In genomic region chr5:64093349-64093871, GRCm38 (mm10) we compare ENCODE assay signal across 8 mouse cellular contexts. TPM values are rescaled to one million over a fixed set of nuclear protein-coding genes. Genes with fewer than 3 reads are reported as not detected.
DNase-seq lines count a peak whose midpoint lies in the region; ATAC-seq and TF ChIP-seq lines count a peak whose summit lies in the region.

No protein-coding gene starts in this region.

- dilution Hi-C loops in CH12.LX (cut with MboI; ENCODE audit: extremely low pct_ligation_motif_present, extremely low pct_unique_long_range_greater_than_20kb, low sequenced_read_pairs): no loop called here

- H3K9ac ChIP-seq in CH12.LX (ENCODE audit: insufficient read depth, low read depth): peak overlapping the region; percentile 11
- peak overlapping the region; percentile 76 for H3K9ac ChIP-seq in heart, postnatal 0 days (replicated peaks; ENCODE audit: low read depth, low read length)

- H3K9me3 ChIP-seq in CH12.LX (replicated peaks; ENCODE audit: low read length): peaks cover 17% of the 10 kb centered on the region
- H3K9me3 ChIP-seq in heart, postnatal 0 days (replicated peaks; ENCODE audit: control insufficient read depth, low read length): no peaks in the 10 kb centered on the region
- H3K9me3 ChIP-seq in megakaryocyte, embryonic 14.5 days: no peaks in the 10 kb centered on the region

- peak overlapping the region; percentile 71 for H3K4me2 ChIP-seq in CH12.LX (ENCODE audit: insufficient read depth, low read depth, poor library complexity, severe bottlenecking)
- peak overlapping the region; percentile 90 for H3K4me2 ChIP-seq in heart, postnatal 0 days (ENCODE audit: low read depth, low read length)

- WGBS in heart, postnatal 0 days: 2% methylated on average over 15 of the region's 15 CpGs

- H3K27ac ChIP-seq in CH12.LX (ENCODE audit: insufficient read depth, low read depth): no peak overlapping the region
- H3K27ac ChIP-seq in embryonic fibroblast, embryonic 13.5 days (ENCODE audit: insufficient read depth, low read length): peak overlapping the region; percentile 35
- peak overlapping the region; percentile 82 for H3K27ac ChIP-seq in heart, postnatal 0 days (ENCODE audit: low read depth)

- peak overlapping the region; percentile 65 to 79 (median 71) for H3K4me3 ChIP-seq in CH12.LX (replicated peaks in 1 of 3; ENCODE audit: low read depth in 2 of 3, low read length in 2 of 3, poor library complexity in 1 of 3)
- H3K4me3 ChIP-seq in embryonic fibroblast, embryonic 13.5 days (ENCODE audit: insufficient read depth, low read length): peak overlapping the region; percentile 95
- peak overlapping the region; percentile 82 for H3K4me3 ChIP-seq in heart, postnatal 0 days (ENCODE audit: low read depth, low read length)
- peak overlapping the region; percentile 97 for H3K4me3 ChIP-seq in megakaryocyte, embryonic 14.5 days (replicated peaks)

- H3K36me3 ChIP-seq in CH12.LX (replicated peaks in 1 of 2; ENCODE audit: control insufficient read depth in 1 of 2, insufficient read depth in 1 of 2, low read length in 1 of 2): peaks cover 5 to 34% of the 10 kb centered on the region in 2 experiments
- H3K36me3 ChIP-seq in heart, postnatal 0 days (replicated peaks; ENCODE audit: control insufficient read depth, insufficient read depth, low read length): peaks cover 11% of the 10 kb centered on the region; the same call in 1 of the 2 replicates
- peaks cover 42% of the 10 kb centered on the region for H3K36me3 ChIP-seq in megakaryocyte, embryonic 14.5 days (replicated peaks; ENCODE audit: low read length)

- H3K27me3 ChIP-seq in CH12.LX (replicated peaks): no peaks in the 10 kb centered on the region
- H3K27me3 ChIP-seq in heart, postnatal 0 days (ENCODE audit: control insufficient read depth, insufficient read depth, low read length): no peaks in the 10 kb centered on the region
- no peaks in the 10 kb centered on the region for H3K27me3 ChIP-seq in megakaryocyte, embryonic 14.5 days (replicated peaks)

- peaks cover 0 to 17% of the 10 kb centered on the region in 2 experiments; a peak in 2 of 4 replicates for H3K4me1 ChIP-seq in CH12.LX (ENCODE audit: control insufficient read depth in 1 of 2, insufficient read depth in 2 of 2)
- peaks cover 6% of the 10 kb centered on the region for H3K4me1 ChIP-seq in embryonic fibroblast, embryonic 13.5 days (ENCODE audit: control insufficient read depth, insufficient read depth, low read length)
- peaks cover 4% of the 10 kb centered on the region; the same call in 1 of the 2 replicates for H3K4me1 ChIP-seq in heart, postnatal 0 days (ENCODE audit: control insufficient read depth, insufficient read depth)
- peaks cover 71% of the 10 kb centered on the region for H3K4me1 ChIP-seq in megakaryocyte, embryonic 14.5 days

- TF ChIP-seq RAD21 in CH12.LX (IDR thresholded peaks at IDR 0.05; ENCODE audit: low read depth, low read length): no peak

- TF ChIP-seq CTCF in CH12.LX (conservative IDR thresholded peaks at IDR 0.05 in 1 of 2, IDR thresholded peaks at IDR 0.05 in 1 of 2; ENCODE audit: low read depth in 2 of 2, low read length in 2 of 2): no peak
- TF ChIP-seq CTCF in embryonic fibroblast, embryonic 13.5 days (IDR thresholded peaks at IDR 0.05; ENCODE audit: borderline replicate concordance, insufficient read depth, low read length): no peak
- TF ChIP-seq CTCF in heart, postnatal 0 days (IDR thresholded peaks at IDR 0.05; ENCODE audit: low read depth): no peak

- no peak for TF ChIP-seq POLR2A in CH12.LX (IDR thresholded peaks at IDR 0.05; ENCODE audit: low read depth, low read length)
- TF ChIP-seq POLR2A in embryonic fibroblast, embryonic 13.5 days (IDR thresholded peaks at IDR 0.05; ENCODE audit: low read depth, low read length): no peak

- no peak for TF ChIP-seq EP300 in CH12.LX (IDR thresholded peaks at IDR 0.05; ENCODE audit: low read length)
- TF ChIP-seq EP300 in heart, postnatal 0 days (IDR thresholded peaks at IDR 0.05; ENCODE audit: low read depth): no peak

- H3K79me2 ChIP-seq in CH12.LX (replicated peaks; ENCODE audit: control insufficient read depth, extremely low read depth, insufficient read depth, poor library complexity, severe bottlenecking): no peaks in the 10 kb centered on the region

- in situ Hi-C loops in CH12.LX (cut with MboI; ENCODE audit: low pct_ligation_motif_present, low pct_unique_long_range_greater_than_20kb, low sequenced_read_pairs): no loop called here

- ATAC-seq in heart, postnatal 0 days (ENCODE audit: insufficient read depth, low read depth): peak; percentile 42; the same call in 1 of the 2 replicates

- DNase-seq in CH12.LX (ENCODE audit: extremely low read depth) (no peak), MN1 (ENCODE audit: low spot score) (peak; percentile 14)
- peak; percentile 53 for DNase-seq in heart, postnatal 0 days (ENCODE audit: low spot score)
- peak; percentile 48 to 65 for DNase-seq in kidney, postnatal 4 days
- no peak for DNase-seq in retina, embryonic 14.5 days (ENCODE audit: low spot score)
- no peak for DNase-seq in cerebellum, adult 8-10 months

TF ChIP-seq in CH12.LX, 34 proteins besides CTCF, POLR2A, EP300 and RAD21:
- TF ChIP-seq E2F4 (IDR thresholded peaks at IDR 0.05; ENCODE audit: insufficient replicate concordance, low read depth, low read length) (no peak), RCOR1 (conservative IDR thresholded peaks at IDR 0.05; ENCODE audit: low read depth, low read length) (no peak)

RNA-seq across cellular contexts. Expression of gene Pgm2, which starts 0.7 kb away (rescaled TPM):
- 8.6 and 9.8 TPM in 2 replicates for total RNA-seq in CH12.LX (2012; rRNA removed)
- total RNA-seq in CH12.LX (2014; rRNA removed): 19.3 and 22.5 TPM in 2 replicates
- 27.2 and 28.2 TPM in 2 replicates for polyA plus RNA-seq in CH12.LX (2012; ENCODE audit: insufficient read length, low read depth)
- 39.6 and 42.0 TPM in 2 replicates for polyA plus RNA-seq in embryonic fibroblast, embryonic 13.5 days (2011; ENCODE audit: insufficient read length, low read depth, missing spikeins)
- total RNA-seq in heart, postnatal 0 days (2014; rRNA removed; ENCODE audit: low replicate concordance): 5.8 and 6.5 TPM in 2 replicates
- polyA plus RNA-seq in heart, postnatal 0 days (2015; fragmentation: Nextera tagmentation; extraction: Ambion mirVana): 9.6 and 10.4 TPM in 2 replicates
- 21.2 and 33.3 TPM in 2 replicates for polyA plus RNA-seq in megakaryocyte, embryonic 14.5 days (2012; ENCODE audit: insufficient read depth, low replicate concordance)

Comparison
In these comparisons a context has a peak if more than half of its experiments do, and no peak if none do; other contexts are left out.
1. DNase-seq: peak in MN1 (single experiment), heart, postnatal 0 days (single experiment) and kidney, postnatal 4 days (2 of 2); none in CH12.LX (single experiment), retina, embryonic 14.5 days (single experiment) and cerebellum, adult 8-10 months (single experiment).
2. Peak in every context shown above with its lines, with median percentiles within 50 percentile points of each other: H3K4me3 ChIP-seq.